Mouse (Mus musculus): ENCODE results near the gene Spast.
A peak's percentile ranks its signal among the peaks of the same experiment; 100 is the strongest.

DNA sequence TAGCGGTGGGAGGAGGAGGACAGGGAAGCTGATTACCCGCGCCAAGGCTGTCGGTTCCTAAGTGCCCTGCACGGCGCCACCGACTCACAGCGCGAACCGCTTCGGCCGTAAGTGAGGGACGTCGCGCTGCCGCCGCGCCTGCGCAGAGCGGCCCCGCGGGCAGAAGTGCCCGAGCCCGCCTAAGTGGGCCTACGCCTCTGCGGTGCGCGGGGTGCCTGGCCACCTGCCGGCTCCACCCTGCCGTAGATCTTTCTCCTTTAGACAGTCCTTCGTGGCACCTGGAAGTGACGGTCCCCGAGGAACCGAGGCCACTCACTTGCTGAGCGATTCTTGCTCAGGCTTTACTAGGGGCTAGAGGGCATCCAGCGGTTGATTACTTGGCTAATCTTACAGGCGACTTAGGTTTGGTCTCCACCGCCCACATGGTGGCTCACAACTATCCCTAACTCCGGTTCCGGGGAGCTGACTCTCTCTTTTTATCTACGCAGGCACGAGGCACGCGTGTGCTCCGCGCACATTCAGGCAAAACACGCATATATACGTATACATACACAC is 22.4 kb upstream of the Spast start:
- no peak for TF ChIP-seq EP300 (IDR thresholded peaks at IDR 0.05; ENCODE audit: low read depth)
- peak; percentile 49 for TF ChIP-seq CTCF (IDR thresholded peaks at IDR 0.05; ENCODE audit: low read depth)
